Mouse (Mus musculus) skeletal muscle tissue, adult 2 months (tissue): ENCODE data around the gene Adam12.

Experiments
- DNase-seq: peaks from one replicate; pipeline ENCODE4 v3.0.0-alpha.2; 2012; ENCODE audit warnings: low read depth, low spot score

Gene Adam12

GRCm38 (mm10) chr7:134231378-134232346 is at the start of gene Adam12:
TSS of gene Adam12 (minus strand) at chr7:134232146.
- no peak for DNase-seq

- no peak for DNase-seq
Measured at GRCm38 (mm10) chr7:134272956-134273355, 41.0 kb upstream of the Adam12 start.

GRCm38 (mm10) chr7:134272421-134272820 is 40.5 kb upstream of the Adam12 start:
- DNase-seq = no peak

- DNase-seq = no peak
Measured at GRCm38 (mm10) chr7:134265783-134266182, 33.8 kb upstream of the Adam12 start.

GRCm38 (mm10) chr7:134263146-134263906 is 31.4 kb upstream of the Adam12 start:
- peak; percentile 18 for DNase-seq

GRCm38 (mm10) chr7:134261003-134261701 is 29.2 kb upstream of the Adam12 start:
- DNase-seq = peak; percentile 52

- DNase-seq = no peak
Measured at GRCm38 (mm10) chr7:134250273-134250870, 18.4 kb upstream of the Adam12 start.

- no peak for DNase-seq
Measured at GRCm38 (mm10) chr7:134248041-134248440, 16.1 kb upstream of the Adam12 start.

GRCm38 (mm10) chr7:134246624-134247023 is 14.7 kb upstream of the Adam12 start:
- no peak for DNase-seq

GRCm38 (mm10) chr7:134242773-134243172 is 10.8 kb upstream of the Adam12 start:
- no peak for DNase-seq

- no peak for DNase-seq
Measured at GRCm38 (mm10) chr7:134241212-134241611, 9.3 kb upstream of the Adam12 start.

GRCm38 (mm10) chr7:134240579-134240978 is 8.6 kb upstream of the Adam12 start:
- no peak for DNase-seq

- DNase-seq = no peak
Measured at GRCm38 (mm10) chr7:134238863-134239262, 6.9 kb upstream of the Adam12 start.

GRCm38 (mm10) chr7:134237356-134237755 is 5.4 kb upstream of the Adam12 start:
- DNase-seq = no peak

- no peak for DNase-seq
Measured at GRCm38 (mm10) chr7:134236727-134237126, 4.8 kb upstream of the Adam12 start.

- no peak for DNase-seq
Measured at GRCm38 (mm10) chr7:134235552-134235951, 3.6 kb upstream of the Adam12 start.

GRCm38 (mm10) chr7:134230708-134231107 is 1.2 kb downstream of the Adam12 start:
- no peak for DNase-seq

- no peak for DNase-seq
Measured at GRCm38 (mm10) chr7:134229899-134230298, 2.0 kb downstream of the Adam12 start.

GRCm38 (mm10) chr7:134227773-134228455 is 4.0 kb downstream of the Adam12 start:
- no peak for DNase-seq

- no peak for DNase-seq
Measured at GRCm38 (mm10) chr7:134227101-134227500, 4.8 kb downstream of the Adam12 start.

- no peak for DNase-seq
Measured at GRCm38 (mm10) chr7:134226231-134226630, 5.7 kb downstream of the Adam12 start.
